Mouse (Mus musculus): ENCODE results near the gene Rsrc2. TPM values are rescaled to one million over a fixed set of nuclear protein-coding genes. Genes with fewer than 3 reads are reported as not detected.
A peak's percentile ranks its signal among the peaks of the same experiment; 100 is the strongest.

Gene Rsrc2
- polyA plus RNA-seq, 1 experiment from 2014 or later, result 80.5 TPM

DNA sequence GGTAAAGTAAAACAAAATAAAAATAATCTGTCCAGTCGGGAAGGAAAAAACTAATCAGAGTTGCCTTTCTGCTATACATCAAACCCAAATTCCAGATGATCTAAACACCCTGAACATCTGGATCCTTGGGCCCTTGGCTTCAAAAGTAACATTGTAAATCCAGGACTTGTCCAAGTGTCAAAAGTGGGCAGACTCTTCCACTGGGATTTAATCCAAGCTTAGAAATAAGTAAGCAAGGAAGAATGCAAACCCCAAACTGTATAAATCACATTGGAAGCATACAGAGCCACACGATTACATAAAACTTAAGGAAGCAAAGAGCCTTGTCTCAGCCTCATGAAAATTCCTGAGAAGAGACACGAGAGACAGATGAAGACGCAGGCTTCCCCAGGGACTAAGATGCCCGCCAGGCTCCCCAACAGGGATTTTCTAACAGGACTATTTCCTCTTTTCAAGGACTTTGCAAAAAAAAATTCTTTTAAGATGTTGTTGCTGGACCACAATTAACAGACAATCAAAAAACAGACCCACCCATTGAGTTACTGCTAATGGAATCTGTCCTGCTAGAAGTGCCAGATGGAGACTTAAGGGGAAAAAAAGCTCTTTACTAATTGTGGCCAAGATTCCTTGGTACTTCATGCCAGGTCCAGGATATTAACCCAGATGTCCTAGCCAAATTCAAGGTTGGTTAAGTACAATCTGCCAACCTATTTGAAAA lies 69.5 kb downstream of the Rsrc2 start:
- H3K36me3 ChIP-seq (ENCODE audit: control insufficient read depth, insufficient read depth, low read length), result no peaks in the 10 kb centered on the region
- 0 out of 2 replicates have a peak overlapping the region, but pooled peaks have one; percentile 34 for H3K9ac ChIP-seq (ENCODE audit: low read length)
- WGBS, result 48% methylated on average over 5 of the region's 5 CpGs
- H3K9me3 ChIP-seq (ENCODE audit: control insufficient read depth, low read length), result no peaks in the 10 kb centered on the region
- ATAC-seq (ENCODE audit: insufficient number of reproducible peaks, insufficient read depth, low FRiP score, low read depth), result no peak
- peaks cover 8 to 46% of the 10 kb centered on the region in 2 experiments for H3K4me1 ChIP-seq (ENCODE audit: control insufficient read depth in 2 of 2, insufficient read depth in 2 of 2, low read length in 2 of 2)
- H3K27ac ChIP-seq (replicated peaks in 1 of 2; ENCODE audit: control insufficient read depth in 1 of 2, insufficient read depth in 1 of 2, low read depth in 2 of 2, low read length in 2 of 2), result peak overlapping the region in 1 of 2 experiments; percentile 55; a peak in 2 of 4 replicates
- no peaks in the 10 kb centered on the region for H3K27me3 ChIP-seq (ENCODE audit: control insufficient read depth, insufficient read depth, low read length)
- H3K4me2 ChIP-seq (ENCODE audit: low read length), result no peak overlapping the region
- no peak overlapping the region for H3K4me3 ChIP-seq (ENCODE audit: control insufficient read depth in 1 of 2, insufficient read depth in 1 of 2, low read depth in 1 of 2, low read length in 2 of 2)

DNA sequence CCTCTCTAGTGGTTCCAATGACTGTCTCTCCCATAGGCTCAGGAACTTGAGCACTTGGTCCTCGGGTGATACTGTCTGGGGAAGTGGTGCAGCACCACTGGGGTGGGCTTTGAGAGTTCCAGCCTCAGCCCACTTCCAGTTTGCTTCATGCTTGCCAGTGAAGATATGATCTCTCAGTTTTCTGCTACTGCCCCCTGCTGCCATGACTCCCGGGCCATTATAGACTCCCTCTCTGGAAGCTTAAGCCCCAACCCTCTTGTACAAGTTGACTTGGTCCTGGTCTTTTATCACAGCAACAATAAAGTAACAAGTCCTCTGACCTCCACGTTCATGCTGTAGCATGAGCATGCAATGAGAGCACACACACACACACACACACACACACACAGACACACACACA lies 70.1 kb downstream of the Rsrc2 start:
- no peak overlapping the region for H3K27ac ChIP-seq (replicated peaks in 1 of 2; ENCODE audit: control insufficient read depth in 1 of 2, insufficient read depth in 1 of 2, low read depth in 2 of 2, low read length in 2 of 2)

More for the DNA sequence above, 70.1 kb downstream of the Rsrc2 start:
- Histone ChIP-seq H3K4me3 (ENCODE audit: control insufficient read depth in 1 of 2, insufficient read depth in 1 of 2, low read depth in 1 of 2, low read length in 2 of 2) (no peak overlapping the region), H3K4me1 (ENCODE audit: control insufficient read depth in 2 of 2, insufficient read depth in 2 of 2, low read length in 2 of 2) (peaks cover 9 to 47% of the 10 kb centered on the region in 2 experiments), H3K4me2 (ENCODE audit: low read length) (no peak overlapping the region), H3K9ac (ENCODE audit: low read length) (no peak overlapping the region), H3K36me3 (ENCODE audit: control insufficient read depth, insufficient read depth, low read length) (no peaks in the 10 kb centered on the region), H3K27me3 (ENCODE audit: control insufficient read depth, insufficient read depth, low read length) (no peaks in the 10 kb centered on the region), H3K9me3 (ENCODE audit: control insufficient read depth, low read length) (no peaks in the 10 kb centered on the region)
- 75% methylated on average over 3 of the region's 3 CpGs for WGBS
- ATAC-seq (ENCODE audit: insufficient number of reproducible peaks, insufficient read depth, low FRiP score, low read depth), result no peak

Other genes with a start within 250 kb of the Rsrc2 start
- gene B3gnt4, start 239.0 kb downstream of the Rsrc2 start, polyA plus RNA-seq (2014; fragmentation: Nextera tagmentation; extraction: Ambion mirVana), result 0.40 and 0.41 TPM in 2 replicates
- 100 and 104 TPM in 2 replicates for gene Diablo, start 225.2 kb downstream of the Rsrc2 start, polyA plus RNA-seq (2014; fragmentation: Nextera tagmentation; extraction: Ambion mirVana)
- 0.31 and 0.57 TPM in 2 replicates for gene Gm49027, start 223.9 kb downstream of the Rsrc2 start, polyA plus RNA-seq (2014; fragmentation: Nextera tagmentation; extraction: Ambion mirVana)
- 23.7 and 26.2 TPM in 2 replicates for gene Vps33a, start 176.4 kb downstream of the Rsrc2 start, polyA plus RNA-seq (2014; fragmentation: Nextera tagmentation; extraction: Ambion mirVana)
- gene Clip1, start 64.8 kb downstream of the Rsrc2 start, polyA plus RNA-seq (2014; fragmentation: Nextera tagmentation; extraction: Ambion mirVana), result 48.0 and 50.5 TPM in 2 replicates
- gene Zcchc8, start 28.3 kb downstream of the Rsrc2 start, polyA plus RNA-seq (2014; fragmentation: Nextera tagmentation; extraction: Ambion mirVana), result 57.0 and 63.1 TPM in 2 replicates
- gene Kntc1, start 302 bp upstream of the Rsrc2 start, polyA plus RNA-seq (2014; fragmentation: Nextera tagmentation; extraction: Ambion mirVana), result 19.4 and 23.1 TPM in 2 replicates
- not detected in 2 replicates for gene Hcar2, start 116.1 kb upstream of the Rsrc2 start, polyA plus RNA-seq (2014; fragmentation: Nextera tagmentation; extraction: Ambion mirVana)
- 0.32 TPM in 1 of 2 replicates, not detected in the other for gene Hcar1, start 130.6 kb upstream of the Rsrc2 start, polyA plus RNA-seq (2014; fragmentation: Nextera tagmentation; extraction: Ambion mirVana)
- 89.2 and 89.5 TPM in 2 replicates for gene Denr, start 157.8 kb upstream of the Rsrc2 start, polyA plus RNA-seq (2014; fragmentation: Nextera tagmentation; extraction: Ambion mirVana)
- 1.4 and 2.8 TPM in 2 replicates for gene Gm43518, start 178.0 kb upstream of the Rsrc2 start, polyA plus RNA-seq (2014; fragmentation: Nextera tagmentation; extraction: Ambion mirVana)
- gene Ccdc62, start 181.3 kb upstream of the Rsrc2 start, polyA plus RNA-seq (2014; fragmentation: Nextera tagmentation; extraction: Ambion mirVana), result 5.1 and 6.2 TPM in 2 replicates
- gene Hip1r, start 224.2 kb upstream of the Rsrc2 start, polyA plus RNA-seq (2014; fragmentation: Nextera tagmentation; extraction: Ambion mirVana), result 5.0 and 5.3 TPM in 2 replicates